22 mouse cellular contexts compared by ENCODE assay signal in the genomic region with DNA sequence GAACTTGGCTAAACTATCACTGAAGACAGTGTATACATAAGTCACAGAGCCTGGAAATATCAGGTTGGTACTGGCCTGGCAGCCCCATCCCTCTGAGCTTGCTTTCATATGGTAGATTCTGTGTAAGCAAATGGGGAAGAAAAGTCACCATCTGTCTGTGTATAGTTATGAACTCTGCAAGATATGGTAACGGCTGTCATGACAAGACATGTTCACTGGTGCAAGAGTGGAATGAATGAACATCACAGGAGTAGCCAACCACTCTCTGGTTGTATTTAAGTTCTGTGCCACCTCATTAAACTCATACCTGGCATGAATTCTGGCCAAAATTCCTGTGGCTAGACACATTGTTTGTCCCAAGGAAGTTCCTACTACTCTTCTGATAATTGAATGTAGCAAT.
DNase-seq lines count a peak whose midpoint lies in the region; ATAC-seq lines count a peak whose summit lies in the region.
"Had no signal": no experiment of that assay in that cellular context is flagged by ENCODE, and none has a peak within 500 bp of the region (broad histone marks: within the 10 kb centered on the region; RNA-seq: fewer than 3 reads in every experiment).

No protein-coding gene starts in this region.

- no peak for DNase-seq in cerebellum, adult 8-10 months
- DNase-seq in forebrain, embryonic 10.5 days (ENCODE audit: extremely low spot score, low spot score), result no peak
- DNase-seq in layer of hippocampus, postnatal 14 days (ENCODE audit: low spot score in 2 of 2), result peak; percentile 3 to 20
- DNase-seq in layer of hippocampus, adult 8-10 months (ENCODE audit: low spot score in 2 of 2), result no peak
- peak; percentile 48 to 65 for DNase-seq in cerebellum, postnatal 14 days
- DNase-seq in neural tube, embryonic 10.5 days (ENCODE audit: extremely low spot score, low spot score), result no peak
- DNase-seq: adrenal gland, postnatal 10 days; gastrocnemius, postnatal 10 days; heart, postnatal 4 days; kidney, postnatal 25 days; lung, postnatal 4 days; right cerebral cortex, adult 18-20 months; right cerebral cortex, postnatal 4 days; thymus, adult 18-20 months; thymus, postnatal 36 days had no signal

- no peak overlapping the region for H3K4me3 ChIP-seq in forebrain, embryonic 15.5 days
- no peak overlapping the region for H3K4me3 ChIP-seq in forebrain, embryonic 10.5 days
- H3K4me3 ChIP-seq: embryonic facial prominence, embryonic 15.5 days; heart, embryonic 10.5 days; midbrain, embryonic 15.5 days; myocyte had no signal

- no peak overlapping the region for H3K27ac ChIP-seq in forebrain, embryonic 15.5 days (replicated peaks)
- no peak overlapping the region for H3K27ac ChIP-seq in forebrain, embryonic 10.5 days
- H3K27ac ChIP-seq: embryonic facial prominence, embryonic 15.5 days; heart, embryonic 10.5 days; midbrain, embryonic 15.5 days had no signal

- 72% methylated on average over 1 of the region's 1 CpGs for WGBS in forebrain, embryonic 15.5 days
- 97% methylated on average over 1 of the region's 1 CpGs for WGBS in forebrain, embryonic 10.5 days

- H3K4me1 ChIP-seq in forebrain, embryonic 15.5 days, result no peaks in the 10 kb centered on the region
- H3K4me1 ChIP-seq in forebrain, embryonic 10.5 days, result no peaks in the 10 kb centered on the region
- H3K4me1 ChIP-seq: embryonic facial prominence, embryonic 15.5 days; heart, embryonic 10.5 days; midbrain, embryonic 15.5 days had no signal

- no peaks in the 10 kb centered on the region for H3K9me3 ChIP-seq in forebrain, embryonic 15.5 days
- no peaks in the 10 kb centered on the region for H3K9me3 ChIP-seq in forebrain, embryonic 10.5 days
- H3K9me3 ChIP-seq: embryonic facial prominence, embryonic 15.5 days; heart, embryonic 10.5 days; midbrain, embryonic 15.5 days had no signal

- no peak overlapping the region for H3K9ac ChIP-seq in forebrain, embryonic 15.5 days (replicated peaks)
- H3K9ac ChIP-seq: embryonic facial prominence, embryonic 15.5 days; midbrain, embryonic 15.5 days had no signal

- no peaks in the 10 kb centered on the region for H3K36me3 ChIP-seq in forebrain, embryonic 15.5 days
- no peaks in the 10 kb centered on the region for H3K36me3 ChIP-seq in forebrain, embryonic 10.5 days (replicated peaks)
- H3K36me3 ChIP-seq: embryonic facial prominence, embryonic 15.5 days; heart, embryonic 10.5 days; midbrain, embryonic 15.5 days had no signal

- H3K27me3 ChIP-seq in forebrain, embryonic 15.5 days, result no peaks in the 10 kb centered on the region
- no peaks in the 10 kb centered on the region for H3K27me3 ChIP-seq in forebrain, embryonic 10.5 days (ENCODE audit: poor library complexity, severe bottlenecking)
- H3K27me3 ChIP-seq: embryonic facial prominence, embryonic 15.5 days; midbrain, embryonic 15.5 days had no signal

- no peak overlapping the region for H3K4me2 ChIP-seq in forebrain, embryonic 15.5 days (replicated peaks)
- H3K4me2 ChIP-seq: embryonic facial prominence, embryonic 15.5 days; midbrain, embryonic 15.5 days had no signal

- peak; percentile 43; the same call in 1 of the 2 replicates for ATAC-seq in cerebellum, adult (ENCODE audit: insufficient number of reproducible peaks, low FRiP score, low TSS enrichment)
- ATAC-seq in forebrain, embryonic 15.5 days (replicated peaks), result peak; percentile 63; the same call in 1 of the 2 replicates
- ATAC-seq: intestine, postnatal 0 days; midbrain, embryonic 15.5 days had no signal

Comparison
In these comparisons a context has a peak if more than half of its experiments do, and no peak if none do; other contexts are left out.
1. DNase-seq: peak in layer of hippocampus, postnatal 14 days (2 of 2) and cerebellum, postnatal 14 days (2 of 2); none in cerebellum, adult 8-10 months (single experiment), forebrain, embryonic 10.5 days (single experiment), layer of hippocampus, adult 8-10 months (0 of 2) and neural tube, embryonic 10.5 days (single experiment).